Mouse (Mus musculus) CH12.LX (cell line): Measurements from ENCODE around the gene Gm49416.

ENCODE experiments used
- CTCF ChIP-seq, 2 experiments: IDR thresholded peaks in 1 of 2; conservative IDR thresholded peaks in 1 of 2; 2 replicates each; pipeline ENCODE4 v1.5.1; 2011 to 2012; ENCODE audit warnings: low read depth in 2 of 2, low read length in 2 of 2, improper control_type of control experiment in 1 of 2, inconsistent platforms in 1 of 2, mild to moderate bottlenecking in 1 of 2, moderate library complexity in 1 of 2
- JUN ChIP-seq: IDR thresholded peaks from 2 replicates; pipeline ENCODE4 v1.6.1; 2011; ENCODE audit warnings: low read depth, mild to moderate bottlenecking, low read length, improper control_type of control experiment, moderate library complexity; ENCODE audit not compliant: insufficient read depth
- MEF2A ChIP-seq: IDR thresholded peaks from 2 replicates; pipeline ENCODE4 v1.6.1; 2014; ENCODE audit warnings: low read depth, mild to moderate bottlenecking, inconsistent platforms, low read length, improper control_type of control experiment, borderline replicate concordance
- NELFE ChIP-seq: IDR thresholded peaks from 2 replicates; pipeline ENCODE4 v1.6.1; 2011; ENCODE audit warnings: low read depth, low read length, improper control_type of control experiment
- PAX5 ChIP-seq: IDR thresholded peaks from 2 replicates; pipeline ENCODE4 v1.6.1; 2012; ENCODE audit warnings: low read length, inconsistent platforms, mixed read lengths
- POLR2A ChIP-seq: IDR thresholded peaks from 2 replicates; pipeline ENCODE4 v1.6.1; 2011; ENCODE audit warnings: low read depth, mild to moderate bottlenecking, improper control_type of control experiment, low read length
- POLR2AphosphoS2 ChIP-seq: IDR thresholded peaks from 2 replicates; pipeline ENCODE4 v1.6.1; 2011; ENCODE audit warnings: low read depth, low read length, improper control_type of control experiment
- SMC3 ChIP-seq: IDR thresholded peaks from 2 replicates; pipeline ENCODE4 v1.6.1; 2011; ENCODE audit warnings: low read depth, low read length, improper control_type of control experiment
- UBTF ChIP-seq: IDR thresholded peaks from 2 replicates; pipeline ENCODE4 v1.6.1; 2012; ENCODE audit warnings: low read depth, mild to moderate bottlenecking, inconsistent platforms, low read length, improper control_type of control experiment, moderate library complexity
- ZC3H11A ChIP-seq: IDR thresholded peaks from 2 replicates; pipeline ENCODE4 v1.6.1; 2012; ENCODE audit warnings: low read depth, mild to moderate bottlenecking, inconsistent platforms, low read length, improper control_type of control experiment
- ZNF384 ChIP-seq: IDR thresholded peaks from 2 replicates; pipeline ENCODE4 v1.6.1; 2012; ENCODE audit warnings: low read depth, low read length, improper control_type of control experiment, inconsistent platforms

GRCm38 (mm10) chr19:8848356-8848755 is 40.4 kb upstream of the Gm49416 start:
- TF ChIP-seq ZC3H11A, result no peak
- TF ChIP-seq SMC3, result no peak
- TF ChIP-seq JUN, result no peak
- TF ChIP-seq PAX5, result no peak
- no peak for TF ChIP-seq POLR2A
- no peak for TF ChIP-seq MEF2A
- TF ChIP-seq CTCF (conservative IDR thresholded peaks at IDR 0.05 in 1 of 2, IDR thresholded peaks at IDR 0.05 in 1 of 2; ENCODE audit: low read depth in 2 of 2, low read length in 2 of 2), result no peak
- TF ChIP-seq ZNF384, result no peak
- TF ChIP-seq POLR2AphosphoS2, result no peak
- no peak for TF ChIP-seq NELFE
- no peak for TF ChIP-seq UBTF
